Mouse (Mus musculus) kidney, embryonic 15.5 days (tissue): ENCODE results near the gene Nrf1. TPM values are rescaled to one million over a fixed set of nuclear protein-coding genes. Genes with fewer than 3 reads are reported as not detected.

Experiments
- ATAC-seq: fragments of 200-750 bp; cut with Nextera tagmentation; replicated peaks from 2 replicates; pipeline ENCODE4 v1.8.0; 2017; ENCODE audit warnings: moderate TSS enrichment; ENCODE audit not compliant: low FRiP score
- H3K27ac ChIP-seq: fragments of 300-500 bp; sonication (generic); 2 replicates; pipeline ENCODE4 v1.5.1; 2015; ENCODE audit warnings: mild to moderate bottlenecking, inconsistent platforms
- H3K27me3 ChIP-seq: fragments of 300-500 bp; sonication (generic); 2 replicates; pipeline ENCODE4 v1.6.1; 2015; ENCODE audit warnings: inconsistent platforms
- H3K36me3 ChIP-seq: fragments of 300-500 bp; sonication (generic); 2 replicates; pipeline ENCODE4 v1.6.1; 2015; ENCODE audit warnings: inconsistent platforms
- H3K4me1 ChIP-seq: fragments of 300-500 bp; sonication (generic); 2 replicates; pipeline ENCODE4 v1.6.1; 2015; ENCODE audit warnings: inconsistent platforms
- H3K4me2 ChIP-seq: fragments of 300-500 bp; sonication (generic); 2 replicates; pipeline ENCODE4 v1.6.1; 2015; ENCODE audit warnings: moderate library complexity, mild to moderate bottlenecking, inconsistent platforms
- H3K4me3 ChIP-seq: fragments of 300-500 bp; sonication (generic); replicated peaks from 2 replicates; pipeline ENCODE4 v1.5.1; 2015; ENCODE audit warnings: mild to moderate bottlenecking, inconsistent platforms
- H3K9ac ChIP-seq: fragments of 300-500 bp; sonication (generic); 2 replicates; pipeline ENCODE4 v1.6.1; 2015; ENCODE audit warnings: mild to moderate bottlenecking, inconsistent platforms
- H3K9me3 ChIP-seq: fragments of 300-500 bp; sonication (generic); replicated peaks from 2 replicates; pipeline ENCODE4 v1.6.1; 2016; ENCODE audit warnings: inconsistent platforms
- WGBS: fragments of 180-500 bp; shearing (Covaris S2); methylation state at CpG from one replicate; pipeline ENCODE4 v1.1.7; 2015; ENCODE audit warnings: mixed read lengths; 5-methylcytosine and 5-hydroxymethylcytosine counted together
- polyA plus RNA-seq: library from polyadenylated mRNA; unstranded; fragments of >200 nt; fragmentation: Nextera tagmentation; extraction: Ambion mirVana; gene quantifications from 2 replicates; pipeline ENCODE4 v1.2.1, GENCODE M21; 2015

Nrf1 gene
- polyA plus RNA-seq, 1 experiment from 2014 or later = 63.0 TPM

DNA sequence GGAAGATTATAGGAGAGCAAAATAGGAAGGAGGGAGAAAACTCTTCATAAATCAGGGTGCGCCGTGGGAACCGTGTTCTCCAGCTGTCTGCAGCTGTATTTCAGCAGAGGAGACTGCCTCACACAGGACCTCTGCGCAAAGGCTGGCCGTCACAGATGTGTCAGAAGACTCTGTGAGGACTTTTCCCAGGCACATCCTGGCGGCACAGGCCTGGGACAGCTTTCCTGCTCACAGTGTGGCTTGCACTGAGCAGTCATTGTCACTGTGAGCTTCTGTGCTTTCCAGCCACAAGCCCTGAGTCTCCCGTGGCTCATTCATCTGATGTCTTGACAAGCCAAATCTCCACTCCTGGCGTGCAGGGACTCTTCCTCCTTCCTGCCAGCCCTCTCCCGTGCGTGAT, 104.9 kb downstream of the Nrf1 start:
- H3K36me3 ChIP-seq = peaks cover 39% of the 10 kb centered on the region
- H3K27me3 ChIP-seq = no peaks in the 10 kb centered on the region
- no peak overlapping the region for H3K4me3 ChIP-seq
- 64% methylated on average over 10 of the region's 10 CpGs for WGBS
- ATAC-seq = no peak
- no peak overlapping the region for H3K27ac ChIP-seq
- 0 out of 2 replicates have a peak, but pooled peaks cover 2% of the 10 kb centered on the region for H3K4me1 ChIP-seq
- H3K9ac ChIP-seq = no peak overlapping the region
- no peaks in the 10 kb centered on the region for H3K9me3 ChIP-seq
- no peak overlapping the region for H3K4me2 ChIP-seq

DNA sequence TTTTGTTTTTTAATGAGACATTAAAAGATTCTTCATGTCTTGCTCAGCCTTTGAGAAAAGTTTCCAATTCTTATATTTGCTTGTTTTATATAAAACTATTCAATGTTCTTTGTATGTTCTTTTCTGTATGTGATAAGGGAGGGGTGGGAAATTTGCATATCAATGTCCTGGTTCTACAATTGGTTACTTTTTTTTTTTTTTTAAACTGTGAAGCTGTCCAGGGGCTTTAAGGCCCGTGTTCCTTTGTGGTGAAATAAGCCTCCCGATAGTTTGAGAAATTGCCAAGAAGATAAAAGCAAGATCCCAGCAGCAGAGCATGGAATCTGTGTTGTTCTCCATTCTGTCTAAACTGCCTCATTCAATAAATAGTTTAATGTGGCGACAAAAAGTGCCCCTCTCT, 105.3 kb downstream of the Nrf1 start:
- 75% methylated on average over 3 of the region's 3 CpGs for WGBS
- H3K4me3 ChIP-seq = no peak overlapping the region

DNA sequence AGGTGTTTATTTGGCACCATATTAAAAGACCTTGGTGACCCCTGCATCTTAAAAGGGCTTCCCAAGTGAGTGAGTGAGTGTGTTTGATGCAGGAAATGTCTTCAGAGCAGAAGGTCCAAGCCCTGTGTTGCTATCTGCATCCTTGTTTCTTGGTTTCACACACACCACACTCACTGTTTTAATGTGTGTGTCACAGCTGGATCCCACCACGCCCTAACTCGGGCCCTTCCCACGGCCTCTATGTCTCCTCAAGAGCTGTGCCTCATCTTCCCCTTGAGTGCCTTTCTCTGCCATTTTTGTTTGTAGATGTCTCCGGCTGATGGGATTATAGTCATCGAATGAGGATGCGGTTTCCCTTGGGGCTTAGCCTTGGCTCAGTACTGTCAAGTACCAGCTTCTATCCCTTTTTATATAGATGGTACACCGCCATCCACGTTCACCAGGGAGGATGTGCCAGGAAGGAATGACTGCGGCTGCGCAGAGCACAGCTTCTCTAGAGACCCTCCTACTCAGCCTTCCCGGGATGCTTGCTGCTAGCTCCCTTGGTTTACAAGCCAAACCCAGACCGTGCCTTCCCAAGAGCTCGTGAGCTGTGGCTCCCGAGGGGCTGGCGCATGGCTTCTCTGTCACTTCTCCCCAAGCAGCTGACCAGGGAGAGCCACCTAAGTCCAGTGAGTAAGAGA, 106.1 kb downstream of the Nrf1 start:
- no peak overlapping the region for H3K4me3 ChIP-seq
- no peaks in the 10 kb centered on the region for H3K27me3 ChIP-seq
- ATAC-seq = no peak
- no peak overlapping the region for H3K9ac ChIP-seq
- H3K27ac ChIP-seq = no peak overlapping the region
- H3K4me1 ChIP-seq = 0 out of 2 replicates have a peak, but pooled peaks cover 2% of the 10 kb centered on the region
- WGBS = 91% methylated on average over 15 of the region's 15 CpGs
- H3K36me3 ChIP-seq = peaks cover 27% of the 10 kb centered on the region
- no peaks in the 10 kb centered on the region for H3K9me3 ChIP-seq
- no peak overlapping the region for H3K4me2 ChIP-seq

More for the DNA sequence above, 105.3 kb downstream of the Nrf1 start:
- Histone ChIP-seq H3K4me1 (0 out of 2 replicates have a peak, but pooled peaks cover 2% of the 10 kb centered on the region), H3K36me3 (peaks cover 35% of the 10 kb centered on the region), H3K9me3 (no peaks in the 10 kb centered on the region), H3K4me2 (no peak overlapping the region), H3K27ac (no peak overlapping the region), H3K9ac (no peak overlapping the region), H3K27me3 (no peaks in the 10 kb centered on the region)
- ATAC-seq = no peak

DNA sequence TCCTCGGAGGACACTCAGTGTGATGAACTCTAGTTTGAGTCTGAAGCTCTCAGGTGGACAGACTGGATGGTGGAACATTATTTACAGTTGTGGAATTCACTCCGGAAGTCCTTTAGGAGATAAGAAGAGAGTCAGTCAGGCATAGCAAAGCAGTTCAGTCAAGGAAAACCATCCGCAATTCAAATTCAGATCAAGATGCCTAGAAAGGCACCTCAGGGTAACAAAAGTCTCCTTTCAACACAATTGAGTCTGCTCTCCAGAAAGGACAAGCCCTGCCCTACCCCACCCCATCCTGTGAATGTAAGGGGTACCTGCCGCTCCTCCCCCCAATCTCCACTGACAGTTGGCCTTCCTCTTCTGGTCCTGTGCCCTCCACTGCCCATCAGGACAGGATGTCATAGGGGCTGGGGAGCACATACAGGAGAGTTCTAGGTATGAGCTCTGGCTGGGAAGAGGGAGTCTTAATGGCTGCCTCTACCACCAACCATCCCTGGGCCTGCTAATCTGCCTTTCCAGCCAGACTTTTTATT, 111.8 kb downstream of the Nrf1 start:
- H3K4me1 ChIP-seq = peaks cover 20% of the 10 kb centered on the region
- H3K9me3 ChIP-seq = no peaks in the 10 kb centered on the region
- no peak overlapping the region; the same call in 1 of the 2 replicates for H3K27ac ChIP-seq
- H3K4me2 ChIP-seq = no peak overlapping the region
- no peak for ATAC-seq
- no peak overlapping the region for H3K4me3 ChIP-seq
- no peaks in the 10 kb centered on the region for H3K27me3 ChIP-seq
- no peak overlapping the region for H3K9ac ChIP-seq
- WGBS = 52% methylated on average over 4 of the region's 4 CpGs
- no peaks in the 10 kb centered on the region for H3K36me3 ChIP-seq

DNA sequence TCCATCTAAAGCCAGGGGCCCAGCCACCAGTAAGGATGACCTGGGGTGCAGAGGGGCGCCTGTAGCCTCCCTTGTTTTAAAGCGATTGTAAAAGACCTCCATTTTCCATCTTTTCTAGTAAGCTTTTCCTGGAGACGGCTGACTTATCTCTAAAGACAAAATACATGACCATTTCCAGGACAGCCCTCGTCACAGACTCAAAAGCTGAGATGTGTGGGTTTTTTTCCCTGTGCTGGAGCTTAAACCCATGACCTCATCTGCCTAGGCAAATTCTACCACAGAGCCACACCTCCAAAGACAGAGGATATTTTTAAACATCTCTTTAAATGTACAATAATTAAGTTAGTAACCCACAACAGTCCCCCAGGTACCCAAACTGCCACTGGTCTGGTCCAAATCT, 112.6 kb downstream of the Nrf1 start:
- Histone ChIP-seq H3K4me2 (no peak overlapping the region), H3K27ac (no peak overlapping the region), H3K4me1 (peaks cover 20% of the 10 kb centered on the region), H3K27me3 (no peaks in the 10 kb centered on the region), H3K9ac (no peak overlapping the region), H3K9me3 (no peaks in the 10 kb centered on the region), H3K36me3 (no peaks in the 10 kb centered on the region), H3K4me3 (no peak overlapping the region)
- 75% methylated on average over 4 of the region's 4 CpGs for WGBS
- ATAC-seq = no peak

DNA sequence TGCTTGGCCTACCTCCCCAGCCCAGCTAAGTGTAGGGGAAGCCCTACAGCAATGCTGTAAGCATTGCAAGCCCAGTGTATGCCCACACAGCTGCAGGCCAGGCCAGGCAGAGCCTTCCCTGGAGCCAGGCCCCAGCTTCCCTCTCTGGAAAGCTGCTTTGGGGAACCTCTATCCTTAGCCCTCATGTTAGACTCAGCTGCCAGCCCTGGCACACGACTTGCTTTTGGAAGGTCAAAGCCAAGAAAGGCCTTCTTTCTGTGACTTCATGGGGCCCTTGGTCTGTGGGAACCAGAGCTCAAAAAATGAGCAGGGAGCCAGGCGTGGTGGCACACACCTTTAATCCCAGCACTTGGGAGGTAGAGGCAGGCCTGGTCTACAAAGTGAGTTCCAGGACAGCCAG, 113.8 kb downstream of the Nrf1 start:
- Histone ChIP-seq H3K27ac (no peak overlapping the region), H3K9ac (no peak overlapping the region), H3K27me3 (no peaks in the 10 kb centered on the region), H3K4me3 (no peak overlapping the region), H3K36me3 (no peaks in the 10 kb centered on the region), H3K4me1 (peaks cover 26% of the 10 kb centered on the region), H3K9me3 (no peaks in the 10 kb centered on the region), H3K4me2 (no peak overlapping the region)
- ATAC-seq = no peak
- WGBS = 78% methylated on average over 2 of the region's 2 CpGs

DNA sequence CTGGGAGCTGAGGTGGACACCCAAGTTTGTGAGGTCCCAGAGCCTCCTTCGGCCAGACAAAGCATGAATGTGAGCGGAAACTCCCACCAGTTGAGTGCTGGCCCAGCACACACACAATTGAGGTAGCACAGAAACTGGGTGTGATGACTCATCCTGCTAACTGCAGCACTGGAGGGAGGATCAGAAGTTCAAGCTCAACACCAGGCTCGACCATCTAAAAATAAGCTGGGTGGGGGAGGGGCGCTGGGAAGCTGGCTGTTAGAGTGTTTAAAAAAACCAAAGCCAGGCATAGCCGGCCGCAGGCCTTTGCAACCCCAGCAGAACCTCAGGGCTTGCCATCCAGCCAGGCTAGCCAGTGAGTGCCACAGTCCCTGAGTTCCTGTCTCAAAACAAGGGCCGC, 114.3 kb downstream of the Nrf1 start:
- no peak overlapping the region for H3K4me3 ChIP-seq
- peaks cover 28% of the 10 kb centered on the region for H3K4me1 ChIP-seq
- H3K9ac ChIP-seq = no peak overlapping the region
- H3K36me3 ChIP-seq = no peaks in the 10 kb centered on the region
- H3K4me2 ChIP-seq = no peak overlapping the region
- H3K27ac ChIP-seq = no peak overlapping the region
- no peak for ATAC-seq
- H3K27me3 ChIP-seq = no peaks in the 10 kb centered on the region
- H3K9me3 ChIP-seq = no peaks in the 10 kb centered on the region
- 52% methylated on average over 7 of the region's 7 CpGs for WGBS

DNA sequence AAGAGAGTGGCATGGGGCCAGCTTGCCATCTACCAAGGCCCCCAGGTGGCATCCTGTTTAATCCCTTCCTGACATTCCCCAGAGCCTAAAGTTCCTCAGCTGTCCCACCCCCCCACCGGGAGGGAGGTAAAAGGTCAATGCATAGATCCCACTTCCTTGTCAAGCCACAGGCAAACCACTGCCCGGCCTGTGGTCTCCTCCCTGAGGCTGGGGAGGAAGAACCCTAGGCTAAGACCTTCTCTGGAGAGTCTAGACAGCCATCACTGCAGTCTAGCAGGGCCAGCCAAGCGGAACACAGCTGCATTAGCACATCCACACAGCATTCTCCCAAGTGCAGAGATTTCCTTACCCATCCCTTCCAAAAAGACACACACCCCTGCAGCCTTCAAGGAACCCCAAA, 118.6 kb downstream of the Nrf1 start:
- H3K4me2 ChIP-seq = no peak overlapping the region
- no peak overlapping the region for H3K4me3 ChIP-seq
- peaks cover 26% of the 10 kb centered on the region for H3K27me3 ChIP-seq
- H3K4me1 ChIP-seq = peaks cover 56% of the 10 kb centered on the region
- H3K9ac ChIP-seq = no peak overlapping the region
- 55% methylated on average over 3 of the region's 3 CpGs for WGBS
- H3K9me3 ChIP-seq = no peaks in the 10 kb centered on the region
- ATAC-seq = no peak
- no peak overlapping the region for H3K27ac ChIP-seq
- no peaks in the 10 kb centered on the region for H3K36me3 ChIP-seq

DNA sequence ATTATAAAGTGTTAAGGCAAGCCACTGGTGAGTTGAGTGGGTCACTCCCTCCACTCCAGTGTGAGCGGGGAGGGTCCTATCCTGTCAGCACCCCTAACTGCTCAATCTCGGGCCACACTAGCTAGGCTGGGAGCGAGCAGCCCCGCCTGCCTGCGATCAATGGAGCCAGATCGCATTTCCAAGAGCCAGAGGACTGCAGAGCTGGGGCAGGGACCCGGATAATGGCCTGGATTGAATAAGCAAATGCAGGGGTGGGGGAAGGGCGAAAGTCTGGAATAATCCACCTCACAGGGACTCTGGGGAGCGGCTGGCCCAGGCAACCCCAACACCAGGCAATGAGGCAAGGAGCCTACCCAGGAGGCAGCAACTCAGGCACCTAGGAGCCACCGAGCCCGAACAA, 119.4 kb downstream of the Nrf1 start:
- WGBS = 26% methylated on average over 11 of the region's 11 CpGs
- no peak for ATAC-seq
- no peak overlapping the region for H3K9ac ChIP-seq
- H3K36me3 ChIP-seq = no peaks in the 10 kb centered on the region
- no peak overlapping the region for H3K4me2 ChIP-seq
- no peak overlapping the region for H3K4me3 ChIP-seq
- H3K27me3 ChIP-seq = peaks cover 35% of the 10 kb centered on the region
- H3K27ac ChIP-seq = no peak overlapping the region
- no peaks in the 10 kb centered on the region for H3K9me3 ChIP-seq
- peaks cover 60% of the 10 kb centered on the region for H3K4me1 ChIP-seq

DNA sequence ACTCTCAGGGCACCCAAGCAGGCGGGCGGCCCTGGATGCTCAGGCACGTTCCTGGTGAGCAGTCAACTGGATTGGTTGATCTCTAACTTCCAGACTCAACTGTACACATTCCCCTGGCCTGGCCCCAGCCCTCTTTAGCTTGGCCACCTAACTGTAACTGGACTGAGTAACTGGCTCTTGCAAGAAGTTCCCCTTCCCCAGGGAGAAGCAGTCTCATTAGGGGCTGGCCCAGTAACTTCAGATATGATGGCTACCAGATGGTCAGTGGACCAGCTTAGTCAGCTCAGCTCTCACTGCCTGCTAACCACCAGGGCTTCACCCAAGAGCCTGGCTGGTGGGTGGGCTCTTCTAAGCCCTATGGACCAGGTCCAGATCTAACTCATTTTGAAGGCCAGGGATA, 120.5 kb downstream of the Nrf1 start:
- no peaks in the 10 kb centered on the region for H3K36me3 ChIP-seq
- H3K9me3 ChIP-seq = no peaks in the 10 kb centered on the region
- peaks cover 45% of the 10 kb centered on the region for H3K27me3 ChIP-seq
- no peak overlapping the region for H3K4me2 ChIP-seq
- H3K27ac ChIP-seq = no peak overlapping the region
- H3K9ac ChIP-seq = no peak overlapping the region
- 60% methylated on average over 3 of the region's 3 CpGs for WGBS
- no peak overlapping the region for H3K4me3 ChIP-seq
- no peak for ATAC-seq
- peaks cover 65% of the 10 kb centered on the region for H3K4me1 ChIP-seq

DNA sequence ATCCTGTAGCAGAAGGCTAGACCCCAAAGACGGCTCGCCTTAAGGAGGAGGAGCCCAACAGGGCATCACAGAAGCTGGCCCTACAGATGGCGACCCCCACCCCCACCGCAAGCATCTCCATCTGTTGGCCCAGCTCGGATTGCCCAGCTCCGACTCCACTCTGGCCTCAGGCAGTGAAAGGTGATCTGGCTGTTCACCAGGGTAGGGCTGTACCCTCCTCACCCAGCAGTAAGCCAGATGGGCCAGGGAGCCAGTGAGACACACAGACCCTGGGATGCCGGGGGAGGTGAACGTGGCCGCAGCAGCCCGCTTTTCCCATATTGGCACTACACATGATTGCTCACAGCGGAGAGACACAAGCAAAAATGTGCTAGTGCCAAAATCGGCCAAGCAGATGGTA, 121.4 kb downstream of the Nrf1 start:
- no peaks in the 10 kb centered on the region for H3K36me3 ChIP-seq
- H3K9ac ChIP-seq = no peak overlapping the region
- no peaks in the 10 kb centered on the region for H3K9me3 ChIP-seq
- H3K4me3 ChIP-seq = no peak overlapping the region
- H3K27me3 ChIP-seq = peaks cover 54% of the 10 kb centered on the region
- peaks cover 74% of the 10 kb centered on the region for H3K4me1 ChIP-seq
- peak; percentile 57 for ATAC-seq
- H3K27ac ChIP-seq = no peak overlapping the region
- WGBS = 33% methylated on average over 12 of the region's 12 CpGs
- no peak overlapping the region for H3K4me2 ChIP-seq

DNA sequence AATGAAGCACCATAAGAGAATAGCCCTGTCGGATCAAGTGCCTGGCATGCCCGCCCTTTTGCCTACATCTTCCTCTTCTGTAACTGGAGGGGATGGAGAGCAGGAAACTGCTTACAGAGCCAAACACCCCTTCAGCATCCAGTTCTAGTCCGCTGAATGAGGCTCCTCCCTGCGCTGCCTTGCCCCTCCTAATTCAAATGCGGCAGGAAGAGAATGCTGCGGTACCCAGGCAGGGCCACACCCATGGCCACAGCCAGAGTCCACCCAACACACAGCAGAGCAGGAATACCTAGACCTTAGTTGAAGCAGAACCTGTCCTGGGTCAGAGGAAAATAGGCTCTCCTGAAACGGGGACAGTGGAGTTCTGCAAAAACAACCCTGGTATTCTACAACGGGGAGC, 123.4 kb downstream of the Nrf1 start:
- H3K4me2 ChIP-seq = no peak overlapping the region
- H3K9ac ChIP-seq = no peak overlapping the region
- WGBS = 36% methylated on average over 8 of the region's 8 CpGs
- H3K4me3 ChIP-seq = no peak overlapping the region
- no peaks in the 10 kb centered on the region for H3K9me3 ChIP-seq
- H3K4me1 ChIP-seq = peaks cover 93% of the 10 kb centered on the region
- H3K36me3 ChIP-seq = no peaks in the 10 kb centered on the region
- no peak overlapping the region for H3K27ac ChIP-seq
- H3K27me3 ChIP-seq = peaks cover 75% of the 10 kb centered on the region
- no peak for ATAC-seq

DNA sequence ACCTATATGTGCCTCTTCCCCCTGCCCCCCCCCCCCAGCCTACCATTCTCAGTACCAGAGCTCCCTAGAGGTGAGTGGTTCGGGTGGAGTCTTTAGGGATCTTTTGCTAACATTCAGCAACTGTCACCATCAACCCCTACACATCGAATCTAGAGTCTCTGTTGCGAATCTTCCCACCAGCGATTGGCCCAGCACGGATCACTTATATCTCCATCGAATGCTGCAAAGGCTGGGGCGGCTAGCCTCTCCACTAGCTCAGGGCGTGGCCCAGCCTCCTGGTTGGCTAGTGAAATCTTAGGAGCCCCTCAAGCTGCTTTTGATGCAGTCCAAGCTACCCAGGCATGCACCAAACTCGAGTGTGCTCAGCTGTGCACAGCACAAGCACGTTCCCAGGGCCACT, 124.2 kb downstream of the Nrf1 start:
- Histone ChIP-seq H3K4me1 (peaks cover 91% of the 10 kb centered on the region), H3K4me3 (peak overlapping the region; percentile 52; the same call in 1 of the 2 replicates), H3K4me2 (peak overlapping the region; percentile 69; the same call in 1 of the 2 replicates), H3K27me3 (peaks cover 82% of the 10 kb centered on the region), H3K36me3 (no peaks in the 10 kb centered on the region), H3K27ac (no peak overlapping the region), H3K9me3 (no peaks in the 10 kb centered on the region), H3K9ac (no peak overlapping the region)
- ATAC-seq = no peak
- whole genome bisulfite sequencing = 22% methylated on average over 10 of the region's 10 CpGs
